Mouse (Mus musculus) frontal cortex, postnatal 36 days (tissue): Measurements from ENCODE around the gene Nfam1.

Source experiments
- DNase-seq, 2 experiments: peaks; one replicate each; pipeline ENCODE4 v3.0.0; 2022; ENCODE audit warnings: low spot score in 2 of 2

Nfam1 gene

GRCm38 (mm10) chr15:83037755-83038483 is 4.8 kb upstream of the Nfam1 start:
- peak; percentile 91 to 92 for DNase-seq

DNA sequence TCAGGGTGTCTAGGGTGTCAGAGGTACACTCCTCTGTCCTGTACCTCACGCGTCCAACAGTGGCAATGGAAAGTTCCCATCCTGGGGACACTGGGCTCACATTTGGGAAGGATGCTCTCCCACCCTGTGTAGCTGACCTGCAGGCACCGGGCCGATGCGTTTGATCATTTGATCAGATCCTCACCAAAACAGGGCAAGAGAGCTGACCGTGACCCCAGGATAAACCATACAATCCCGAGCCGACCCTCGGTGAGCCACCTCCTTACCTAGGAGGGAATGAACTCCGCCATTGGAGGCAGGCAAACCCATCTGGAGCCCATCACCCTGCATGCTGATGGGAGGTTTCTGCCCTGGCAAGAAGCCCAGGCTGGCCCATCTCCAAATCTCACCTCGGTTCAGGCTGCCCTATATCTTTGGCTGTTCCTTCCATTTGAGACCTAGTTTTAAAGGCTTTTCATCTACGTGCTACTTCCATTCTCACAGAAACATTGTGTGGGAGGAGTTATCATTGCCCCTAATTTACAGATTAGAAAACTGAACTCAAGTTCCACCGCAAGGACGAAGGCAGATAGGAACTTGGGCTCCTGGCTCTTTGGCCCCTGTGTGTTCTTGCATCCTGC is 3.9 kb upstream of the Nfam1 start:
- peak; percentile 57 to 68 for DNase-seq

DNA sequence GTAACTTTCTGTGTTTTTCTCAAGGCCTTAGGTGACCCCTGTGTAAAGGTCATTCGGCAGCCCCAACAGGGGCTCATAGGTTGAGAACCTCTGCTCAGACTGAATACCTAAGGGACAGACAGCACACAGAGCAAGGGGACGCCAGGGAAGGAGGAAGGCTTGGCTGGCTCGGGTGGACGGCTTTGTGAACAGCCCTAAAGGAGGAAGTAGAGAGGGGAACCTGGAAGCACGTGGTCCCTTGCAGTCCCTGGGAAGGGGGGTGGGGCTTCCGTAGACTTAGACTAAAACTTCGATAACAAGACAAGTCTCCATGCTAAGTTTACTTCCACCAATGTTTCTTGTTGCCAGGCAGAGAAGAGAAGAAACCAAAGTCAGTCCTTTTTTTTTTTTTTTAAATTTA is 3.0 kb upstream of the Nfam1 start:
- DNase-seq = no peak

DNA sequence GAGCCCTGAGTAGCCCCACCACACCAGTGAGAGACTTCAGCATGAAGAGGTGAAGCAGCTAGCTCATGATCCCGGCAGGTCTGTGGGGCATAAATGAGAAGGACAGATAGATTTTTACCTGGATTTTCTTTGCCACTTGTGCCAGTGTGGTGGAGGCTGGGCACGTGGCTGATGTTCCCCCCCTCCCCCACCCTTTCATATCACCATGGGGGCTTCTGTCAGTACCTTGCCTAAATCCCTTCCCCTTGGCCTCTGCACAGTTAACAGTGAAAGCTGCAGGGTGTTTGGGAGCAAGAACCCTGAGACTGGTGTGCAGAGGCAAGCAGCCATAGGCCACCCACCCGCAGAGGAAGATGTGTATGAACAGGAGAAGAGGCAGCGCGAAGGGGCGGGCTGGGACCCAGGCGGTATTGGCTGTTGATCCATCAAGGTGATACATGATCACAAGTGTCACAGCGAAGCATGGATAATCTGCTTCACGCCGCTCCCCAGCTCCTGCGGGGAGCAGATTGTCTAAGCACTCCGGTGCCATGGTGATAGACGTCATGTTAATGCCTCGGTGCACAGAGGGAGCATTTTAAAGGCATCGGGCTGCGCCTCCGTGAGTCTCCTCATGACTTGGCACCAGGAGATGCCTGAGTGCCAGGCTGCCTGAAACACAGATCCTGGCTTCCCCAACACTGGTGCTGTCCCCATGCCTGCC is 1.3 kb upstream of the Nfam1 start:
- peak; percentile 63 to 73 for DNase-seq

- DNase-seq = no peak
Observed at GRCm38 (mm10) chr15:83030884-83031283, 2.2 kb downstream of the Nfam1 start.

- DNase-seq = no peak
Observed at GRCm38 (mm10) chr15:83029725-83030718, 3.1 kb downstream of the Nfam1 start.

DNA sequence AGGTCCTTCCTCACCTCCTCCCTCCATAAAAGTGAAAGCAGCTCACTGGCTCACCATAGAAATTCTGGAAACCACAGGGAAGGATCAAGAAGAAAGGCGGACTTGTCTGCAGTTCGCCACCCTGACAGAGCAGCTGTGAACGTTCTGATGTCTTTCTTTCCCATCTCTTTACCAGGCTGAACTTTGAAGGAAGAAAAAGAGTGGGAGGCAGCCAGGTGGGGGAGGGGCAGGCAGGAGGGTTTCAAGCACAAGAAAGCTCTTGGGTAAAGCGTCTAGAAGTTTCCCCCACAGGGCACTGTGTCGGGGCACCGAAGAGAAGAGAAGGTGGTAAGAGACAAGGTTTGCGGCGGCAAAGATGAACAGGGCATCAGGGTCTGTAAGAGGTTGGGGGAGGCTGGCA is 7.0 kb downstream of the Nfam1 start:
- DNase-seq = no peak

- no peak for DNase-seq
Observed at GRCm38 (mm10) chr15:83025041-83025760, 7.9 kb downstream of the Nfam1 start.

DNA sequence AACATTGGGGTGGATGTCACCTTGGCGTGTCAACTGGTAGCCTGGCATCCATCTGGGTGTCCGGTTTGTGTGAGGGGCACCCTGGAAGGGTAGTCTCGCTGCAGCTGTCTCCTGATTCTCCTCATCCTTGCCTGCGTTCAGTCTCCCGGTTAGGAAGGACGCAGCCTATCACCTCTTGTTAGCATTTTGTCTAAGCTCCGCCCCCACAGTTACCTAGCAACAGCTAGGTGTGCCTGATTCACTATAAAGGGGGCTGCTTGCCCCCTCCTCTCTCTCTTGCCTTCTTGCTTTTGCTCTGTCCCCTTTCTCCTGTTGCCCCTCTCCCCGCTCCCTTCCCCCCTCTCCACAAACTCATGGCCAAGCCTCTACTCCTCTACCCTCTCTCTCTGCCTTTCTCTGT is 10.2 kb downstream of the Nfam1 start:
- DNase-seq = no peak

DNA sequence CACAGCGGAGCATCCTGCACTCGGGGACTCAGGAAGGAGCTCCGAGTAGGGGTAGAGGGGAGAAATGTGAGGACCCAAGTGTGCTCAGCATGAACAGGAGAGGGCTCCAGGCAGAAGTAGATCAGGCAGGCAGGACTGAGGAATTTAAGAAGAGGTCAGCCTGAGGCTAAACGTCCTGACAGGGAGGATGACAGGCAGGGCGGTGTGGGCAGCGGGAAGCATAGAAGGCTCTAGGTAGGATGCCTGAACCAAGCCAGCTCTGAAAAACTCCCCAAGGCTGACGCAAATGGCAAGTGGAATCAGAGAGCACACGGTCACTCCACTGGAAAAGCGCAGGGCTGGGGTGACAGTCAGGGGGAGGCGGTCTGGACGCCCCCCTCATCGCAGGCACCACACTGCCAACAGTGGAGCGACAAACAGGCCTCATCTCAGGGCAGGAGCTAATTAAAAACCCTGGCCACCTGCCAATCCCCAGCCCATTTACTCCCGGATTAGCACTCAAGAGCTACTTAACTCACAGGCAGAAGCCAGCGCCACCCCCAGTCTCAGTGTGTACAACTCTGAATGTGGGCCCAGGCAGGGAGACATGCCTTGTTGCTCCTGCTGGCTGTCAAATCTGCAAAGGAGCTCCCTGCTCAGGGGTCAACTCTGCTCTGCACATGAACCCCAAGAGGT is 22.0 kb downstream of the Nfam1 start:
- peak; percentile 80 to 88 for DNase-seq

DNA sequence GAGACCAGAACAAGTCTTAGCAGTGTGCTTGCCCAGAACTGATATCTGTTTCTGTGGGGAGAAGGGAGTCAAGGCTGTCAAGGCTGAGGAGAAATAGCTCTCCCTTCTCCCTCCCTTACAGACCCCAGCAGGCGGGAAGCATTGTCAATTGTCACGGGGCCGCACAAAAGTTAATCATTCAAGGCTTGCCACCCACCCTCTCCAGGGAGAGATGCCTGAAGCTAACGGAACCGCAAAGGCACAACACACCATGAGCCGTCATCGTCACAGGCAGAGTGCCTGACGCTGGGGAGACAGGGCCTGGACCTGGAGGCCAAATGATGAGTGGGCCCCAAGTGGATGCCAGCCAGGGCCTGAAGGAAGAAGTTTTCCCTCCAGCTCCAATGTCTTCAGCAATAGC is 22.7 kb downstream of the Nfam1 start:
- no peak for DNase-seq

- peak in 1 of 2 experiments; percentile 36 for DNase-seq
Observed at GRCm38 (mm10) chr15:83009532-83009931, 23.6 kb downstream of the Nfam1 start.

- DNase-seq = peak; percentile 51 to 52
Observed at GRCm38 (mm10) chr15:83008761-83009423, 24.2 kb downstream of the Nfam1 start.

GRCm38 (mm10) chr15:83007346-83007920 is 25.7 kb downstream of the Nfam1 start:
- no peak for DNase-seq

DNA sequence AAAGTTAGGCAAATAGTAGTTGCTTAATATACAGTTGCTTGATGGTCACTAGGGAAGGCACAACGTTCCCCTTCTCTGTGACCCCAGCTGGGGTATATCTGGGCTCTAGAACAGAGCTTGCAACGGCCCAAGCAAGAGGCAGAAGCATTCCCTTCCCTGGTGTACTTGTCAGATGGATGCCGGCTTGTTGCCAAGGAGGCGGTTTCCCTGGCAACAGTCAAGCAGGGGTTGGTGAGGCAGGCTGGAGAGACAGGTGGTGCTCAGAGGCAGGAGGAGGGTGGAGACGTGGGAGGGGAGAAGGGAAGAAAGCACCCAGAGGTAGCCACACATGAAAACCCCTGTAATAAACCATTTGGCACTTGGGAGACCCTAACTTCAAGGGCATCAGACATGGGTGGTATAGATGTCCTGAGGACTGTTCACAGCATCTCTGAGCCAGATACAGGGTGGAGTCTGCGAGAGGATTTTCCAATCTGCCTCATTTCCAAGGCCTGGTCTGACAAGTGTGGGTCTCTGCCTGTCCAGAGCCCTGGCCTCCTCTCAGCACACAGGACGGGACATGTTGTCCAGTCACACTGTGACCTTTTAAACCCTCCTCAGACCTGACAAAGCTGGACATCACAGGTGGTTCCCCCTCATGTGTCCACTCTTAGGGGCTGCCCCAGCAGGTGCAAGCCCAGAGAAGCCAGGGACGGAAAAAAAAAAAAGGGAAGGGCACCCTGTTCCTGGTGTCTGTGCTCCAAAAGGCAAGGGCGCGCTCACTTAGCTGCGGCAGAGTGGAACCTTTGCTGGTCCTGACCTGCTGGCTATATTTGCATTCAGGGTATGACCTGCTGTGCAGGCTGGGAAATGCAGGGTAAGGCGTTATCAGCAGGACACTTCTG is 30.2 kb downstream of the Nfam1 start:
- DNase-seq = peak; percentile 90 to 94

DNA sequence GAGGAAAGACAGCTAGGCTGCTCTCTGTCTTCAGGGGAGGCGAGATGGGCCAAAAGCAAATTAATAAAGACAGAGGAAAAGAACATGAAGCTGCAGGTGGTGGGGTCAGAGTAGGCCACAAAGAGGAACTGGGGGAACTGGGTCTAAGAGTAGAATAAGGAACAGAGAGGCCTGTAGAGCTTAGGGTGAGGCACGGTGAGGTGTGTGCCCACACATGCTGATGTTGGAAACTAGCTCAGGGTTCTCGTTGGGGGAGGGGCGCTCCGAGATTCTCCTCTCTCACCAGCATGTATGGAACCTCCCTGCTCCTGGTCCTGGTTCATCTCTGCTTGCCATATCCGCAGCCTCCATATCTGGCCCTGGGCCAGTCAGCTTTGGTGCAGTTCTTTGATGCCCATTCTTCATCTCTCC is 34.3 kb downstream of the Nfam1 start:
- no peak for DNase-seq

DNA sequence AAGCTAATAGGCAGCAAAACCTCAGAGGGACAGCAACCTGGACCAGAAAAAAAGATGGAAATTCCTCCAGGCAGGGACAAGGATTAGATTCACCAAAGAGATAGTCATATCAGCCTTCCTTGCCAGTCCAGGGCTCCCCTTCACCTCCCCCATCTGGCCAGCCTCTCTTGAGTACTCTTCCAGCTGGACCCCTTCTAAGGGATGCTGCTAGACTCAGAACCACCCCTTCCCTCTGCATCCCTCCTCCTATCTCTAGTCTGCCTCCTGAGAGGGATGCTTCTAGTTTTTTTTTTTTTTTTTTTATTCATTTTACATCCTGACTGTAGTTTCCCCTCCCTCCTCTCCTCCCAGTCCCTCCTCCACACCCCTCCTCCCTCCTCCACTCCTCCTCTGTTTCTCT is 36.7 kb downstream of the Nfam1 start:
- DNase-seq = no peak

GRCm38 (mm10) chr15:82995239-82995638 is 37.9 kb downstream of the Nfam1 start:
- DNase-seq = peak; percentile 42 to 59
